In the genomic region with DNA sequence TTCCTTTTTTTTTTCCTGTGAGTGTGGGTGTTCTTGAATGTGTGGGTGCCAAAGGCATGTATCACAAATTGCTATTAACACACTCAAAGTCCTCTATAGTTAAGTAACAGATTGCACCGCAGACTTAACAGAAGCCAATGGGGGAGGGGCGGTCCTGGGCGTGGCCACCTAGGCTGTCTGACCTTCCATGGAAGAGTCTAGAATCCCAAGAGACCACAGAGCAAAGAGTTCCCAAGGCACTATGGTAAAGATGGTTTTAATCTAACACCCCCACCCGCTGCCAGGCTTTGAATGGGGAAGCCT, we compare ENCODE assay signal across 11 mouse cellular contexts.
A peak's percentile ranks its signal among the peaks of the same experiment; 100 is the strongest.
DNase-seq lines count a peak whose midpoint lies in the region; ATAC-seq and TF ChIP-seq lines count a peak whose summit lies in the region.
"Had no signal": no experiment of that assay in that cellular context is flagged by ENCODE, and none has a peak within 500 bp of the region (broad histone marks: within the 10 kb centered on the region; RNA-seq: fewer than 3 reads in every experiment).

No protein-coding gene starts in this region.

- TF ChIP-seq POLR2A in MEL (IDR thresholded peaks at IDR 0.05; ENCODE audit: control insufficient read depth in 1 of 2, insufficient read depth in 1 of 2, low read depth in 1 of 2, low read length in 2 of 2, poor library complexity in 1 of 2), result no peak

- H3K9me3 ChIP-seq in MEL (replicated peaks; ENCODE audit: insufficient read depth, low read length), result no peaks in the 10 kb centered on the region
- H3K9me3 ChIP-seq in forebrain, embryonic 14.5 days (replicated peaks; ENCODE audit: control insufficient read depth, low read length), result no peaks in the 10 kb centered on the region
- H3K9me3 ChIP-seq in midbrain, embryonic 10.5 days (replicated peaks), result no peaks in the 10 kb centered on the region
- H3K9me3 ChIP-seq: embryonic facial prominence, embryonic 12.5 days had no signal

- intact Hi-C loops in left cerebral cortex, adult 2 months (cut with DNase I), result no loop called here
- intact Hi-C loops in left cerebral cortex, postnatal 36 days (cut with DNase I), result no loop called here

- peak overlapping the region; percentile 53 for H3K4me2 ChIP-seq in forebrain, embryonic 14.5 days (ENCODE audit: low read length)

- H3K4me1 ChIP-seq in MEL (ENCODE audit: control insufficient read depth in 1 of 2, insufficient read depth in 2 of 2, low read length in 2 of 2), result peaks cover 2 to 3% of the 10 kb centered on the region in 2 experiments; a peak in 2 of 4 replicates
- H3K4me1 ChIP-seq in forebrain, embryonic 14.5 days (ENCODE audit: control insufficient read depth, insufficient read depth, low read length), result peaks cover 16% of the 10 kb centered on the region
- peaks cover 42% of the 10 kb centered on the region for H3K4me1 ChIP-seq in midbrain, embryonic 10.5 days

- WGBS in forebrain, embryonic 14.5 days, result 41% methylated on average over 4 of the region's 4 CpGs
- 61% methylated on average over 4 of the region's 4 CpGs for WGBS in midbrain, embryonic 10.5 days

- TF ChIP-seq CTCF in left cerebral cortex, adult 2 months (IDR thresholded peaks at IDR 0.05), result no peak
- no peak for TF ChIP-seq CTCF in MEL (IDR thresholded peaks at IDR 0.05 in 2 of 3, conservative IDR thresholded peaks at IDR 0.05 in 1 of 3; ENCODE audit: control insufficient read depth in 1 of 3, insufficient read depth in 1 of 3, low read depth in 2 of 3, low read length in 3 of 3, poor library complexity in 1 of 3, severe bottlenecking in 1 of 3)

- H3K36me3 ChIP-seq in MEL (ENCODE audit: control insufficient read depth in 1 of 2, insufficient read depth in 2 of 2, low read length in 2 of 2), result peaks cover 0 to 5% of the 10 kb centered on the region in 2 experiments; a peak in 1 of 4 replicates
- H3K36me3 ChIP-seq in forebrain, embryonic 14.5 days (ENCODE audit: control insufficient read depth, insufficient read depth, low read length), result no peaks in the 10 kb centered on the region
- no peaks in the 10 kb centered on the region for H3K36me3 ChIP-seq in midbrain, embryonic 10.5 days
- H3K36me3 ChIP-seq: embryonic facial prominence, embryonic 12.5 days had no signal

- no peak for TF ChIP-seq RAD21 in MEL (IDR thresholded peaks at IDR 0.05; ENCODE audit: low read depth, low read length)

- H3K4me3 ChIP-seq in left cerebral cortex, adult 2 months, result peak overlapping the region; percentile 24
- H3K4me3 ChIP-seq in MEL (ENCODE audit: control insufficient read depth in 1 of 2, insufficient read depth in 1 of 2, low read depth in 2 of 2, low read length in 2 of 2), result no peak overlapping the region
- peak overlapping the region; percentile 17; the same call in 1 of the 2 replicates for H3K4me3 ChIP-seq in forebrain, embryonic 14.5 days (ENCODE audit: low read depth, low read length)
- H3K4me3 ChIP-seq in midbrain, embryonic 10.5 days, result peak overlapping the region; percentile 45; the same call in 1 of the 2 replicates
- H3K4me3 ChIP-seq: heart, adult 2 months had no signal

- ATAC-seq in forebrain, embryonic 14.5 days, result peak; percentile 18; the same call in 1 of the 2 replicates
- no peak for ATAC-seq in frontal cortex, adult (ENCODE audit: low TSS enrichment)

- H3K9ac ChIP-seq in MEL (ENCODE audit: control insufficient read depth, low read depth, low read length, poor library complexity, severe bottlenecking), result no peak overlapping the region
- no peak overlapping the region for H3K9ac ChIP-seq in forebrain, embryonic 14.5 days (ENCODE audit: low read length)
- H3K9ac ChIP-seq: embryonic facial prominence, embryonic 12.5 days had no signal

- no peak for TF ChIP-seq EP300 in MEL (IDR thresholded peaks at IDR 0.05; ENCODE audit: low read depth in 1 of 2, low read length in 2 of 2)

- H3K27me3 ChIP-seq in MEL (ENCODE audit: control insufficient read depth in 1 of 2, insufficient read depth in 2 of 2, low read length in 2 of 2), result no peaks in the 10 kb centered on the region
- no peaks in the 10 kb centered on the region for H3K27me3 ChIP-seq in forebrain, embryonic 14.5 days (replicated peaks; ENCODE audit: control insufficient read depth, insufficient read depth, low read length)
- peaks cover 9% of the 10 kb centered on the region; the same call in 1 of the 2 replicates for H3K27me3 ChIP-seq in midbrain, embryonic 10.5 days (ENCODE audit: low read depth, poor library complexity, severe bottlenecking)
- H3K27me3 ChIP-seq: embryonic facial prominence, embryonic 12.5 days had no signal

- DNase-seq in left cerebral cortex, adult 2 months (ENCODE audit: extremely low spot score in 1 of 2, low spot score in 2 of 2), result no peak
- no peak for DNase-seq in left cerebral cortex, postnatal 36 days (ENCODE audit: low spot score in 2 of 2)
- DNase-seq in MEL (ENCODE audit: low read depth, low spot score), result peak; percentile 12
- peak; percentile 80 for DNase-seq in forebrain, embryonic 14.5 days (ENCODE audit: low spot score)
- DNase-seq in midbrain, embryonic 10.5 days (ENCODE audit: low spot score), result no peak
- DNase-seq in gastrocnemius, postnatal 25 days, result no peak
- no peak for DNase-seq in MN1 (ENCODE audit: low spot score)
- DNase-seq: heart, adult 2 months; kidney, adult 11 months had no signal

- no peak overlapping the region for H3K27ac ChIP-seq in left cerebral cortex, adult 2 months
- no peak overlapping the region for H3K27ac ChIP-seq in MEL (ENCODE audit: control insufficient read depth, low read depth, low read length)
- peak overlapping the region; percentile 69 for H3K27ac ChIP-seq in forebrain, embryonic 14.5 days (ENCODE audit: low read depth, low read length)
- H3K27ac ChIP-seq in midbrain, embryonic 10.5 days (replicated peaks), result no peak overlapping the region
- H3K27ac ChIP-seq: embryonic facial prominence, embryonic 12.5 days; heart, adult 2 months had no signal

- H3K79me2 ChIP-seq in MEL (ENCODE audit: control insufficient read depth, insufficient read depth, low read length, poor library complexity), result no peaks in the 10 kb centered on the region

TF ChIP-seq in MEL, 35 proteins besides CTCF, POLR2A, EP300 and RAD21:
- peak; percentile 35; the same call in 1 of the 2 replicates for TF ChIP-seq ZNF384 (IDR thresholded peaks at IDR 0.05; ENCODE audit: low read depth, low read length)
- no peak for TF ChIP-seq BHLHE40 (IDR thresholded peaks at IDR 0.05; ENCODE audit: borderline replicate concordance, low read depth, low read length)

Comparison
In these comparisons a context has a peak if more than half of its experiments do, and no peak if none do; other contexts are left out.
1. DNase-seq: peak in MEL (single experiment) and forebrain, embryonic 14.5 days (single experiment); none in left cerebral cortex, adult 2 months (0 of 2), left cerebral cortex, postnatal 36 days (0 of 2), midbrain, embryonic 10.5 days (single experiment), gastrocnemius, postnatal 25 days (single experiment) and MN1 (single experiment).
2. H3K4me3 ChIP-seq: peak in left cerebral cortex, adult 2 months (single experiment), forebrain, embryonic 14.5 days (single experiment) and midbrain, embryonic 10.5 days (single experiment); none in MEL (0 of 2).